Comparison of ENCODE assay signal across 8 mouse cellular contexts in genomic region chr10:30844191-30845010, GRCm38 (mm10). TPM values are rescaled to one million over a fixed set of nuclear protein-coding genes. Genes with fewer than 3 reads are reported as not detected.
DNase-seq lines count a peak whose midpoint lies in the region; ATAC-seq lines count a peak whose summit lies in the region.

No protein-coding gene starts in this region.

- intact Hi-C loops in left cerebral cortex, postnatal 4 days (cut with DNase I) = no loop called here
- intact Hi-C loops in left cerebral cortex, postnatal 25 days (cut with DNase I) = loop anchor here (5.0 kb wide), 2 partner anchors 453 to 603 kb away; partner anchors contain the start of gene Tpd52l1

- peak; percentile 31 for DNase-seq in left cerebral cortex, postnatal 4 days
- DNase-seq in left cerebral cortex, postnatal 25 days (ENCODE audit: low spot score in 2 of 2) = no peak
- peak; percentile 17 to 30 for DNase-seq in cerebellum, postnatal 25 days
- peak; percentile 11 for DNase-seq in kidney, adult 9 months
- peak; percentile 14 for DNase-seq in lung, postnatal 10 days
- peak; percentile 21 for DNase-seq in testis, postnatal 14 days (ENCODE audit: low spot score)

- ATAC-seq in granulocyte monocyte progenitor cell, adult 5-6 weeks (replicated peaks; ENCODE audit: poor library complexity, severe bottlenecking) = 0 out of 2 replicates have a peak, but pooled peaks have one; percentile 6
- no peak for ATAC-seq in erythroid progenitor cell, adult 5-6 weeks (replicated peaks; ENCODE audit: low FRiP score, poor library complexity, severe bottlenecking)

RNA-seq across cellular contexts. Expression of gene Hey2, which starts 1.8 kb away (rescaled TPM):
- 1 to 10 TPM; 4.4 to 4.8 TPM for total RNA-seq in left cerebral cortex, postnatal 4 days (2021)
- 1 to 10 TPM; 7.0 to 8.0 TPM for total RNA-seq in left cerebral cortex, postnatal 25 days (2021)
- total RNA-seq in granulocyte monocyte progenitor cell, adult 5-6 weeks (2014; fragmentation: Nextera tagmentation) = not detected in 2 replicates
- total RNA-seq in granulocyte monocyte progenitor cell, adult 5-6 weeks (2017) = not detected in 2 replicates
- total RNA-seq in erythroid progenitor cell, adult 5-6 weeks (2015; ENCODE audit: low replicate concordance) = not detected in 2 replicates
- not detected in 2 replicates for total RNA-seq in erythroid progenitor cell, adult 5-6 weeks (2017; ENCODE audit: low replicate concordance)

RNA-seq across cellular contexts. Expression of gene Ncoa7, which starts 41.3 kb away (rescaled TPM):
- 10 to 100 TPM; 63.6 to 66.2 TPM for total RNA-seq in left cerebral cortex, postnatal 4 days (2021)
- 100 to 1,000 TPM; 106 to 111 TPM for total RNA-seq in left cerebral cortex, postnatal 25 days (2021)
- total RNA-seq in granulocyte monocyte progenitor cell, adult 5-6 weeks (2014; fragmentation: Nextera tagmentation) = 13.6 and 20.2 TPM in 2 replicates
- total RNA-seq in granulocyte monocyte progenitor cell, adult 5-6 weeks (2017) = 14.8 and 17.5 TPM in 2 replicates
- 96.6 and 110 TPM in 2 replicates for total RNA-seq in erythroid progenitor cell, adult 5-6 weeks (2015; ENCODE audit: low replicate concordance)
- total RNA-seq in erythroid progenitor cell, adult 5-6 weeks (2017; ENCODE audit: low replicate concordance) = 168 and 170 TPM in 2 replicates

Comparison
In these comparisons a context has a peak if more than half of its experiments do, and no peak if none do; other contexts are left out.
1. DNase-seq: peak in left cerebral cortex, postnatal 4 days (single experiment), cerebellum, postnatal 25 days (2 of 2), kidney, adult 9 months (single experiment), lung, postnatal 10 days (single experiment) and testis, postnatal 14 days (single experiment); none in left cerebral cortex, postnatal 25 days (0 of 2).
2. RNA of gene Hey2, which starts 1.8 kb away (total RNA-seq): 7.0 to 8.0 TPM in left cerebral cortex, postnatal 25 days and 4.4 to 4.8 TPM in left cerebral cortex, postnatal 4 days; not detected in granulocyte monocyte progenitor cell, adult 5-6 weeks and not detected in erythroid progenitor cell, adult 5-6 weeks; every median in the first group is over 4 times any median in the second.